Mouse (Mus musculus) hindbrain, embryonic 11.5 days (tissue): ENCODE results near the gene Bmp6. TPM values are rescaled to one million over a fixed set of nuclear protein-coding genes. Genes with fewer than 3 reads are reported as not detected.

Experiments
- ATAC-seq: fragments of 200-750 bp; cut with Nextera tagmentation; 2 replicates; pipeline ENCODE4 v1.8.0; 2017; ENCODE audit warnings: mild to moderate bottlenecking, moderate TSS enrichment, moderate library complexity; ENCODE audit not compliant: low FRiP score
- DNase-seq: peaks from one replicate; pipeline ENCODE4 v3.0.0-alpha.2; 2015; ENCODE audit warnings: low spot score
- H3K27ac ChIP-seq: fragments of 300-500 bp; sonication (generic); 2 replicates; pipeline ENCODE4 v1.5.1; 2014; ENCODE audit warnings: mild to moderate bottlenecking, low read depth, low read length
- H3K27me3 ChIP-seq: fragments of 300-500 bp; sonication (generic); 2 replicates; pipeline ENCODE4 v1.6.1; 2014; ENCODE audit warnings: mild to moderate bottlenecking, low read length, moderate library complexity, mixed read lengths; ENCODE audit not compliant: control insufficient read depth, insufficient read depth
- H3K36me3 ChIP-seq: fragments of 300-500 bp; sonication (generic); 2 replicates; pipeline ENCODE4 v1.6.1; 2014; ENCODE audit warnings: mild to moderate bottlenecking, low read length, moderate library complexity, mixed read lengths; ENCODE audit not compliant: control insufficient read depth, insufficient read depth
- H3K4me1 ChIP-seq: fragments of 300-500 bp; sonication (generic); replicated peaks from 2 replicates; pipeline ENCODE4 v1.6.1; 2014; ENCODE audit warnings: low read length, mixed read lengths; ENCODE audit not compliant: control insufficient read depth, insufficient read depth
- H3K4me2 ChIP-seq: fragments of 300-500 bp; sonication (generic); replicated peaks from 2 replicates; pipeline ENCODE4 v1.6.1; 2014; ENCODE audit warnings: mild to moderate bottlenecking, low read depth, low read length
- H3K4me3 ChIP-seq: fragments of 300-500 bp; sonication (generic); 2 replicates; pipeline ENCODE4 v1.5.1; 2014; ENCODE audit warnings: low read depth, low read length
- H3K9ac ChIP-seq: fragments of 300-500 bp; sonication (generic); 2 replicates; pipeline ENCODE4 v1.6.1; 2014; ENCODE audit warnings: low read depth, low read length
- H3K9me3 ChIP-seq: fragments of 300-500 bp; sonication (generic); 2 replicates; pipeline ENCODE4 v1.6.1; 2016; ENCODE audit warnings: low read length; ENCODE audit not compliant: control insufficient read depth
- WGBS: fragments of 180-500 bp; shearing (Covaris S2); extraction: QIAGEN DNeasy Blood & Tissue Kit; methylation state at CpG from one replicate; pipeline ENCODE4 v1.1.7; 2014; 5-methylcytosine and 5-hydroxymethylcytosine counted together
- polyA plus RNA-seq: library from polyadenylated mRNA; unstranded; fragments of >200 nt; fragmentation: Nextera tagmentation; extraction: Ambion mirVana; gene quantifications from 2 replicates; pipeline ENCODE4 v1.2.1, GENCODE M21; 2014

The Bmp6 gene
- polyA plus RNA-seq, 1 experiment from 2014 or later: 3.2 TPM

GRCm38 (mm10) chr13:38398658-38399057, 53.8 kb downstream of the Bmp6 start:
- ATAC-seq (no peak), DNase-seq (no peak)
- H3K36me3 ChIP-seq: no peaks in the 10 kb centered on the region
- no peaks in the 10 kb centered on the region for H3K4me1 ChIP-seq
- no peak overlapping the region for H3K27ac ChIP-seq
- no peak overlapping the region for H3K4me3 ChIP-seq
- no peaks in the 10 kb centered on the region for H3K9me3 ChIP-seq
- WGBS: 72% methylated on average over 6 of the region's 6 CpGs
- no peaks in the 10 kb centered on the region for H3K27me3 ChIP-seq
- no peak overlapping the region for H3K4me2 ChIP-seq
- no peak overlapping the region for H3K9ac ChIP-seq

- Histone ChIP-seq H3K4me1 (no peaks in the 10 kb centered on the region), H3K36me3 (no peaks in the 10 kb centered on the region), H3K27me3 (no peaks in the 10 kb centered on the region), H3K9ac (no peak overlapping the region), H3K4me2 (no peak overlapping the region), H3K4me3 (no peak overlapping the region), H3K27ac (no peak overlapping the region), H3K9me3 (no peaks in the 10 kb centered on the region)
- no peak for DNase-seq
- 87% methylated on average over 8 of the region's 8 CpGs for WGBS
- no peak for ATAC-seq
These were observed 55.8 kb downstream of the Bmp6 start for GRCm38 (mm10) chr13:38400662-38401061.

GRCm38 (mm10) chr13:38407611-38408315, 62.9 kb downstream of the Bmp6 start:
- Histone ChIP-seq H3K27ac (no peak overlapping the region), H3K27me3 (no peaks in the 10 kb centered on the region), H3K4me1 (no peaks in the 10 kb centered on the region), H3K36me3 (no peaks in the 10 kb centered on the region), H3K9ac (no peak overlapping the region), H3K4me3 (no peak overlapping the region), H3K4me2 (no peak overlapping the region), H3K9me3 (no peaks in the 10 kb centered on the region)
- DNase-seq: peak; percentile 5
- WGBS: 72% methylated on average over 6 of the region's 6 CpGs
- ATAC-seq: no peak

- Histone ChIP-seq H3K27ac (no peak overlapping the region), H3K4me2 (no peak overlapping the region), H3K4me3 (no peak overlapping the region), H3K27me3 (no peaks in the 10 kb centered on the region), H3K36me3 (no peaks in the 10 kb centered on the region), H3K9ac (no peak overlapping the region), H3K9me3 (no peaks in the 10 kb centered on the region), H3K4me1 (no peaks in the 10 kb centered on the region)
- DNase-seq (no peak), ATAC-seq (no peak)
- 61% methylated on average over 3 of the region's 3 CpGs for WGBS
These were observed 63.7 kb downstream of the Bmp6 start for GRCm38 (mm10) chr13:38408636-38409035.

GRCm38 (mm10) chr13:38410322-38410865, 65.5 kb downstream of the Bmp6 start:
- Histone ChIP-seq H3K9me3 (no peaks in the 10 kb centered on the region), H3K4me1 (no peaks in the 10 kb centered on the region), H3K9ac (no peak overlapping the region), H3K36me3 (no peaks in the 10 kb centered on the region), H3K4me3 (no peak overlapping the region), H3K27me3 (no peaks in the 10 kb centered on the region), H3K27ac (no peak overlapping the region), H3K4me2 (no peak overlapping the region)
- DNase-seq (peak; percentile 25), ATAC-seq (no peak)
- 36% methylated on average over 15 of the region's 15 CpGs for WGBS

GRCm38 (mm10) chr13:38419781-38420180, 74.9 kb downstream of the Bmp6 start:
- no peak overlapping the region for H3K4me3 ChIP-seq
- no peak overlapping the region for H3K27ac ChIP-seq
- ATAC-seq (no peak), DNase-seq (no peak)
- 93% methylated on average over 7 of the region's 7 CpGs for WGBS
- no peaks in the 10 kb centered on the region for H3K27me3 ChIP-seq
- H3K36me3 ChIP-seq: no peaks in the 10 kb centered on the region
- no peak overlapping the region for H3K4me2 ChIP-seq
- H3K9ac ChIP-seq: no peak overlapping the region
- H3K9me3 ChIP-seq: no peaks in the 10 kb centered on the region
- no peaks in the 10 kb centered on the region for H3K4me1 ChIP-seq

GRCm38 (mm10) chr13:38422491-38422890, 77.6 kb downstream of the Bmp6 start:
- no peak overlapping the region for H3K9ac ChIP-seq
- no peaks in the 10 kb centered on the region for H3K4me1 ChIP-seq
- ATAC-seq (no peak), DNase-seq (no peak)
- H3K9me3 ChIP-seq: no peaks in the 10 kb centered on the region
- no peaks in the 10 kb centered on the region for H3K36me3 ChIP-seq
- no peak overlapping the region for H3K27ac ChIP-seq
- WGBS: 85% methylated on average over 5 of the region's 5 CpGs
- no peak overlapping the region for H3K4me3 ChIP-seq
- no peaks in the 10 kb centered on the region for H3K27me3 ChIP-seq
- no peak overlapping the region for H3K4me2 ChIP-seq

- no peak for ATAC-seq
- no peak overlapping the region for H3K27ac ChIP-seq
- H3K4me3 ChIP-seq: no peak overlapping the region
- H3K9me3 ChIP-seq: no peaks in the 10 kb centered on the region
- DNase-seq: no peak
- no peak overlapping the region for H3K4me2 ChIP-seq
- H3K27me3 ChIP-seq: no peaks in the 10 kb centered on the region
- H3K4me1 ChIP-seq: no peaks in the 10 kb centered on the region
- 51% methylated on average over 6 of the region's 6 CpGs for WGBS
- no peak overlapping the region for H3K9ac ChIP-seq
- no peaks in the 10 kb centered on the region for H3K36me3 ChIP-seq
These were observed 80.4 kb downstream of the Bmp6 start for GRCm38 (mm10) chr13:38425294-38425693.

GRCm38 (mm10) chr13:38429671-38430070, 84.8 kb downstream of the Bmp6 start:
- no peaks in the 10 kb centered on the region for H3K9me3 ChIP-seq
- no peaks in the 10 kb centered on the region for H3K4me1 ChIP-seq
- no peak overlapping the region for H3K9ac ChIP-seq
- H3K27me3 ChIP-seq: no peaks in the 10 kb centered on the region
- H3K4me3 ChIP-seq: no peak overlapping the region
- no peaks in the 10 kb centered on the region for H3K36me3 ChIP-seq
- H3K27ac ChIP-seq: no peak overlapping the region
- ATAC-seq (no peak), DNase-seq (no peak)
- WGBS: 76% methylated on average over 8 of the region's 8 CpGs
- no peak overlapping the region for H3K4me2 ChIP-seq
